Mouse (Mus musculus): ENCODE measurements around the gene Trim47. TPM values are rescaled to one million over a fixed set of nuclear protein-coding genes. Genes with fewer than 3 reads are reported as not detected.

Trim47 gene
- polyA plus RNA-seq, 1 experiment from 2014 or later, result 4.0 TPM

DNA sequence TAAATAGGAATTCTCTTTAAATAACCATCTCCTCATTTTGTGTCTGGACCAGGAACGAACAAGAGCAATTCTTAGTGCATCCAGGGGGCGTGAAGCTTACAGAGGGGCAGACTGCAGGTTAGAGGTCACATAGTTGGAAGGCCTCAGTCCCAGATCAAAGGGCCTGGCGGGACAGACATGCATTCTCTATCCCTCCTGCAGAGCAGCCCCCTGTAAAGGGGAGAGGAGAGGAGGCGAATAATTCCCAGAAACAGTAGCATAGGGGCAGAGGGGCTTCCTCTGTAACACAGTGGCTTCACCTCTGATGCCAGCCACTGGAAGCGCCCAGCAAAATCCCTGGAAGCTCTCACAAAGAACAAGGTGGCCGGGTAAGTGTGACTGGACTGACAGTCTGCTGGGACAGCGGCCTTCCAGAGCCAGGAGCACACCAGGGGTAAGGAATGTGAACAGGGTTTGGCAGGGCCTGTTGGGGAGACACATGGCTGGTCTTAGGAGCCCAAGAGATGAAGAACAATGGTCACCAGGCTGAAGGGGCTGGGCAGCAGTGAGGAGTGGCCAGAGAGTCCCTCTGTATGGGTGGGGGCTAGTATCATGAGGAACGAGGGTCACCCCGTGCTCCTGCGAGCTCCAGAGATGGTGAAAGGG is 48.2 kb downstream of the Trim47 start:
- 42% methylated on average over 10 of the region's 10 CpGs for WGBS
- Histone ChIP-seq H3K4me1 (ENCODE audit: control insufficient read depth, insufficient read depth, low read length) (no peaks in the 10 kb centered on the region), H3K4me2 (ENCODE audit: low read length) (no peak overlapping the region), H3K9ac (ENCODE audit: low read length) (no peak overlapping the region), H3K27me3 (replicated peaks; ENCODE audit: control insufficient read depth, insufficient read depth, low read length) (no peaks in the 10 kb centered on the region), H3K9me3 (replicated peaks; ENCODE audit: control insufficient read depth, low read length) (no peaks in the 10 kb centered on the region), H3K36me3 (ENCODE audit: control insufficient read depth, insufficient read depth, low read length) (peaks cover 52% of the 10 kb centered on the region), H3K4me3 (ENCODE audit: low read depth, low read length) (no peak overlapping the region), H3K27ac (ENCODE audit: low read depth, low read length) (no peak overlapping the region)
- DNase-seq (ENCODE audit: low spot score), result no peak
- no peak for ATAC-seq

DNA sequence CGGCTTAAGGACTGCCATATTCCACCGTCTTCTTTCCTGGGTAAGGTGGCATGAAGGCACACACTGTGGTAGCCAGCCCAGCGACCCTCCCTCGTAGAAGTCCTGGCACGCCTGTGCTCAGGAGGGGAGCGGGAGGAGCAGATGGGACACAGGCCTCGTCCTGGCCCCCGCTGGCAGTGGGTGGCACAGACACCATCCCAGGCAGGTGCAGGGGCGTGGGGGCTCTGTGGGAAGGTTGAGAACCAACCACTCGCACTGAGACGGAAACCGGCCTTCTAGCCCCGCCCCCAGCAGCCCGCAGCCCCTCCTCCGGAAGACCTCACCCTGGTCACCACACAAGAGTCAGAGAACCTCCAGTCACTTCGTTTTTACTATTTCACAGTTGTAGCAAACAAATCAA is 48.8 kb downstream of the Trim47 start:
- ATAC-seq (peak; percentile 45), DNase-seq (ENCODE audit: low spot score) (peak; percentile 23)
- Histone ChIP-seq H3K9me3 (replicated peaks; ENCODE audit: control insufficient read depth, low read length) (no peaks in the 10 kb centered on the region), H3K4me1 (ENCODE audit: control insufficient read depth, insufficient read depth, low read length) (no peaks in the 10 kb centered on the region), H3K27me3 (replicated peaks; ENCODE audit: control insufficient read depth, insufficient read depth, low read length) (no peaks in the 10 kb centered on the region), H3K9ac (ENCODE audit: low read length) (peak overlapping the region; percentile 51), H3K27ac (ENCODE audit: low read depth, low read length) (no peak overlapping the region), H3K4me3 (ENCODE audit: low read depth, low read length) (no peak overlapping the region), H3K4me2 (ENCODE audit: low read length) (peak overlapping the region; percentile 43), H3K36me3 (ENCODE audit: control insufficient read depth, insufficient read depth, low read length) (peaks cover 46% of the 10 kb centered on the region)
- WGBS, result 17% methylated on average over 16 of the region's 16 CpGs

DNA sequence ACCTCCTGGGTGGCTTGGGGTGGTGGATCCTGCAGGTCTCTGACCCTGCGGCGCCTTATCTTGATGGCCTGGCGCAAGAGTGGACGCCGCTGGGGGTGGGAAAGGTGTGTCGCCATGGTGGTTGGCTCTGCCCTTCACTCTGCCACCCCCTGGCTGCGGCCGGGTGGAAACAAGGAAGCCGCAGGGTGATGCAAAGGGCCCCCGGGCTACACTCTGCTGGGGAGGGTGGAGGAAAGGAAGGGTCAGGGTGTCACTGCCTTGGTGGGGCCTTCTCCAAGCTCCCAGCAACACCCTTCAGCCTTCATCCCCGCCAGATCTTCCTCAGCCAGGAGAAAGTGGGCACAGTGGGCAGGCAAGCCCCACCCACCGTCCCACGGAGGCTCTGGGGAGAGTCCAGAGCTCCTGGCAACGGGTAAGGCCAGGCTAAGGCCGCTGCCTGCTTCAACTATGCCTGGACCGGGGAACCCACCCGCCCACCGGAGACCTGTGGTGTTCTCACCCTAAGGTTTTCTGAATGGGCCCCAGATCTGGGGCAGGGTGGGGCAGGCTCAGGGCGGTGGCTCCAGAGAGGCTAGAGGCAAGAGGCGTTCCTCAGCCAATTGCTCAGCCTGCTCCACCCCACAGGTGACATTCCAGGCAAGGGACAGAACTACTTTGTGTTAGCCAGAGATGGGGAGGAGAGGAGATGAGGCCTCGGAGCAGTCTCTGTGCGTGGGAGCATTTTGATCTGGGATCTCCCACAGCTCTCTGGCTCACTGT is 49.4 kb downstream of the Trim47 start, which contains the start of gene Unc13d:
Gene Unc13d, minus strand, starts transcription at position 516 of the 759 bp plus-strand sequence.
- no peaks in the 10 kb centered on the region for H3K9me3 ChIP-seq (replicated peaks; ENCODE audit: control insufficient read depth, low read length)
- H3K4me3 ChIP-seq (ENCODE audit: low read depth, low read length), result no peak within 1 kb of the TSS
- peak within 1 kb of the TSS; percentile 43 for H3K4me2 ChIP-seq (ENCODE audit: low read length)
- ATAC-seq, result no peak; the same call in 1 of the 2 replicates
- WGBS, result 74% methylated on average over 22 of the region's 22 CpGs
- peaks cover 42% of the 10 kb centered on the region for H3K36me3 ChIP-seq (ENCODE audit: control insufficient read depth, insufficient read depth, low read length)
- peak within 1 kb of the TSS; percentile 51 for H3K9ac ChIP-seq (ENCODE audit: low read length)
- H3K27me3 ChIP-seq (replicated peaks; ENCODE audit: control insufficient read depth, insufficient read depth, low read length), result no peaks in the 10 kb centered on the region
- no peak for DNase-seq (ENCODE audit: low spot score)
- no peak within 1 kb of the TSS for H3K27ac ChIP-seq (ENCODE audit: low read depth, low read length)
- H3K4me1 ChIP-seq (ENCODE audit: control insufficient read depth, insufficient read depth, low read length), result no peaks in the 10 kb centered on the region

DNA sequence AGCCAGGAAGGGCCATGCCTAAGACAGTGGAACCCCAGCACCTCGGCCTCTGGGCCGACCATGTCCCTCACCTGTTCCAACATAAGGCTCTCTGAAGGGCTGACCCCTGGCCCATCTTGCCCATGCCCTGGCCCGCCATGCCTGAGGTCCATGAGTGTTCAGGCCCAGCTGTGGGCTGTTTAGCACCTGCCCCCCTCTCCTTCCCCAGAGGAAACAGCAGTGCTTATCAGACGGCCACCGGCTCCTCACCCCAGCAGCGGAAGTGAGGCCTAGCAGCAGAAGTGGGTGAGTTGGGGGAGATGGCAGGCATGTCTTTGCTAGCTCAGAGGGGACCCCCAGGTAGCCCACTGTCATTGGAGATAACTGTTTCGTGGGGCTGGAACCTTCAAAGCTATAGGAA is 50.2 kb downstream of the Trim47 start:
- Histone ChIP-seq H3K27ac (ENCODE audit: low read depth, low read length) (no peak overlapping the region), H3K4me1 (ENCODE audit: control insufficient read depth, insufficient read depth, low read length) (no peaks in the 10 kb centered on the region), H3K9me3 (replicated peaks; ENCODE audit: control insufficient read depth, low read length) (no peaks in the 10 kb centered on the region), H3K9ac (ENCODE audit: low read length) (no peak overlapping the region), H3K4me2 (ENCODE audit: low read length) (no peak overlapping the region), H3K4me3 (ENCODE audit: low read depth, low read length) (no peak overlapping the region), H3K27me3 (replicated peaks; ENCODE audit: control insufficient read depth, insufficient read depth, low read length) (no peaks in the 10 kb centered on the region), H3K36me3 (ENCODE audit: control insufficient read depth, insufficient read depth, low read length) (peaks cover 34% of the 10 kb centered on the region)
- DNase-seq (ENCODE audit: low spot score), result no peak
- 89% methylated on average over 7 of the region's 7 CpGs for WGBS
- no peak for ATAC-seq

DNA sequence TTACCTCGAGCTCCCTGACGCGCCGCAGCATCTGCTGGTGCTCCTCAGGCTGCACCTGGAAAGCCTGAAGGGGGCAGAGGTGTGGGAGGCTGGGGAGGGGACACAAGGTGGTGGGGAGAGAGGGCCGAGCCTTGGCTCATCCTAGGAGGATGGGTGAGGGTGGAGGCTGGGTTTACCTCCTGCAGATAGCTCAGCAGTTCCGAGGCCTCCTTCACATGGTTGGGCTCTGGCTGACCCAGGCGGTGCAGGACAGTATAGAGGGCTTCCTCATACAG is 50.8 kb downstream of the Trim47 start:
- no peaks in the 10 kb centered on the region for H3K4me1 ChIP-seq (ENCODE audit: control insufficient read depth, insufficient read depth, low read length)
- H3K27ac ChIP-seq (ENCODE audit: low read depth, low read length), result no peak overlapping the region
- no peak for ATAC-seq
- H3K27me3 ChIP-seq (replicated peaks; ENCODE audit: control insufficient read depth, insufficient read depth, low read length), result no peaks in the 10 kb centered on the region
- peak overlapping the region; percentile 8; the same call in 1 of the 2 replicates for H3K9ac ChIP-seq (ENCODE audit: low read length)
- H3K4me3 ChIP-seq (ENCODE audit: low read depth, low read length), result no peak overlapping the region
- 63% methylated on average over 7 of the region's 7 CpGs for WGBS
- H3K9me3 ChIP-seq (replicated peaks; ENCODE audit: control insufficient read depth, low read length), result no peaks in the 10 kb centered on the region
- DNase-seq (ENCODE audit: low spot score), result no peak
- H3K36me3 ChIP-seq (ENCODE audit: control insufficient read depth, insufficient read depth, low read length), result peaks cover 28% of the 10 kb centered on the region
- no peak overlapping the region for H3K4me2 ChIP-seq (ENCODE audit: low read length)

DNA sequence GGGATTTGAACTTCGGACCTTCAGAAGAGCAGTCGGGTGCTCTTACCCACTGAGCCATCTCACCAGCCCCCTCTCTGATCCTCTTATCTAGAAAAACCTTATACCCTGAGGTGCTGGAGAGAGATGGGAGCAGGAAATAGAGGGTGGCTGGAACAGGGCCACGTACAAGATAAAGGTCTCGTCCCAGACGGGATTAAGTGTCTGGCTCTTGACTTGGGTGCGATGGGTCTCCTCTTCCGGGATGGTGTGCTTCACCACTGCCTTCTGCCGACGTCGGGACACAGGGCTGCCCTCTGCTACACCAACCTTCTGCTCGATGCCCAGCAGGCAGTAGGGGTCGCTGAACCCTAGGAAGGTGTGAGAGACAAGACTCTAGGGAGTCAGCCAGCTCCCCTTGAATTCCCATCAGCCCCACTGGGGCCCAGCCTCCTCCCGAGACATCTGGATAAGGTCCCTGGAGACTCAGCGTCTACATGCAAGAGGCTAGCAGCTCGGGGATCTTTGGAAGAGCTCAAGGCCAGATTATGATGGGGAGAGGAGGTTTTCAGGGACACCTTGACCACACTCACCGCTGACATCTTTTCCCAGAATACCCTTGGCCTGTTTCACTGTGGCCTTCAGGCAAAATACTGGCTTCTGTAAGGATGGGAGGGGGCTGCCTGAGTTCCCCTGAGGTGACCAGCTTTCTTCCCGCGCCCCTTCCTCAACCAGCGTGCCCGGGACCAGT is 51.3 kb downstream of the Trim47 start:
- 62% methylated on average over 20 of the region's 20 CpGs for WGBS
- no peak for DNase-seq (ENCODE audit: low spot score)

GRCm38 (mm10) chr11:116074436-116074991 is 52.5 kb downstream of the Trim47 start:
- H3K36me3 ChIP-seq (ENCODE audit: control insufficient read depth, insufficient read depth, low read length), result peaks cover 11% of the 10 kb centered on the region
- ATAC-seq, result no peak
- 68% methylated on average over 7 of the region's 7 CpGs for WGBS
- no peak overlapping the region for H3K4me2 ChIP-seq (ENCODE audit: low read length)
- no peak overlapping the region for H3K4me3 ChIP-seq (ENCODE audit: low read depth, low read length)
- H3K27me3 ChIP-seq (replicated peaks; ENCODE audit: control insufficient read depth, insufficient read depth, low read length), result no peaks in the 10 kb centered on the region
- no peaks in the 10 kb centered on the region for H3K9me3 ChIP-seq (replicated peaks; ENCODE audit: control insufficient read depth, low read length)
- H3K27ac ChIP-seq (ENCODE audit: low read depth, low read length), result no peak overlapping the region
- H3K9ac ChIP-seq (ENCODE audit: low read length), result no peak overlapping the region
- DNase-seq (ENCODE audit: low spot score), result no peak
- no peaks in the 10 kb centered on the region for H3K4me1 ChIP-seq (ENCODE audit: control insufficient read depth, insufficient read depth, low read length)

More for the DNA sequence above, 51.3 kb downstream of the Trim47 start:
- no peaks in the 10 kb centered on the region for H3K9me3 ChIP-seq (replicated peaks; ENCODE audit: control insufficient read depth, low read length)
- no peak for ATAC-seq
- H3K4me2 ChIP-seq (ENCODE audit: low read length), result no peak overlapping the region
- no peaks in the 10 kb centered on the region for H3K27me3 ChIP-seq (replicated peaks; ENCODE audit: control insufficient read depth, insufficient read depth, low read length)
- no peak overlapping the region for H3K4me3 ChIP-seq (ENCODE audit: low read depth, low read length)
- no peaks in the 10 kb centered on the region for H3K4me1 ChIP-seq (ENCODE audit: control insufficient read depth, insufficient read depth, low read length)
- no peak overlapping the region for H3K27ac ChIP-seq (ENCODE audit: low read depth, low read length)
- H3K36me3 ChIP-seq (ENCODE audit: control insufficient read depth, insufficient read depth, low read length), result peaks cover 23% of the 10 kb centered on the region
- H3K9ac ChIP-seq (ENCODE audit: low read length), result peak overlapping the region; percentile 8; the same call in 1 of the 2 replicates

DNA sequence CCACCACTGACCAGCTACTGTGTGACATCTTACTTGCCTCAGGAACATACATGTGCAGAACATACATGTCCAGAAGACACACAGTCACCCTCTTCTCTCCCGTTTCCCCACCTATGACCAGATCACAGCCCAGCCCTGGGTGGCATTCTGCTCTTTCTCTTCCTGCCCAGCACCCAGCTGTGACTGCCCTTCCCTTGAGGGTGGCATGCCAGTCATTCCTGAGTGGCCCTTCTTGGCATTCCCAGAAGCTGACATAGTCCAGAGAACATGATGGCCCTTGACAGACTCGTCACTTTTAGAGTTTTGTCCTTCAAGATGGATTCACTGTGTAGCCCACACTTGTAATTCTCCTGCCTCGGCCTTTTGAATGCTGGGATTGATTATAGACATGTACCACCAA is 54.4 kb downstream of the Trim47 start:
- 84% methylated on average over 3 of the region's 3 CpGs for WGBS
- Histone ChIP-seq H3K4me3 (ENCODE audit: low read depth, low read length) (no peak overlapping the region), H3K4me2 (ENCODE audit: low read length) (no peak overlapping the region), H3K27me3 (replicated peaks; ENCODE audit: control insufficient read depth, insufficient read depth, low read length) (no peaks in the 10 kb centered on the region), H3K36me3 (ENCODE audit: control insufficient read depth, insufficient read depth, low read length) (no peaks in the 10 kb centered on the region), H3K9ac (ENCODE audit: low read length) (no peak overlapping the region), H3K9me3 (replicated peaks; ENCODE audit: control insufficient read depth, low read length) (no peaks in the 10 kb centered on the region), H3K27ac (ENCODE audit: low read depth, low read length) (no peak overlapping the region), H3K4me1 (ENCODE audit: control insufficient read depth, insufficient read depth, low read length) (no peaks in the 10 kb centered on the region)
- no peak for ATAC-seq
- DNase-seq (ENCODE audit: low spot score), result no peak
